Comparison of ENCODE assay signal across 16 mouse cellular contexts in genomic region chr4:145515776-145516565, GRCm38 (mm10). TPM values are rescaled to one million over a fixed set of nuclear protein-coding genes. Genes with fewer than 3 reads are reported as not detected.
"Had no signal": no experiment of that assay in that cellular context is flagged by ENCODE, and none has a peak within 500 bp of the region (broad histone marks: within the 10 kb centered on the region; RNA-seq: fewer than 3 reads in every experiment).

No protein-coding gene starts in this region.

RNA-seq across cellular contexts. Expression of gene Zfp990, which starts 5.4 kb away (rescaled TPM):
- total RNA-seq: forebrain, postnatal 0 days; gastrocnemius, adult 18-20 months; gastrocnemius, adult 8-10 months had no signal
- polyA plus RNA-seq: cortical plate, adult 2 months; embryonic facial prominence, embryonic 10.5 days; embryonic facial prominence, embryonic 11.5 days; embryonic facial prominence, embryonic 13.5 days; embryonic facial prominence, embryonic 14.5 days; embryonic facial prominence, embryonic 15.5 days; forebrain, embryonic 11.5 days; forebrain, embryonic 12.5 days; forebrain, embryonic 13.5 days; forebrain, embryonic 15.5 days; forebrain, embryonic 16.5 days; forebrain, postnatal 0 days; gonadal fat pad, adult 2 months; heart, embryonic 12.5 days had no signal
